Mouse (Mus musculus): Measurements from ENCODE around the gene Rtl8a. TPM values are rescaled to one million over a fixed set of nuclear protein-coding genes. Genes with fewer than 3 reads are reported as not detected.

Gene Rtl8a
- polyA plus RNA-seq (2012; rRNA removed): 64.2 and 87.7 TPM in 2 replicates

GRCm38 (mm10) chrX:53642980-53643961 is at the start of gene Rtl8a:
Gene Rtl8a (minus strand): TSS chrX:53643682.

GRCm38 (mm10) chrX:53670294-53670693 is 26.8 kb upstream of the Rtl8a start, which contains the start of gene Rtl8b:
Gene Rtl8b (minus strand): TSS chrX:53670408.

GRCm38 (mm10) chrX:53608879-53609278 is 34.6 kb downstream of the Rtl8a start, which contains the start of gene Gm14597:
Gene Gm14597 (minus strand): TSS chrX:53608979.

GRCm38 (mm10) chrX:53607242-53608121 is 36.0 kb downstream of the Rtl8a start, which contains the start of gene Rtl8c:
Gene Rtl8c (plus strand): TSS chrX:53608032.

Other genes with a start within 250 kb of the Rtl8a start
- not detected in 2 replicates for gene Etd, start 208.8 kb downstream of the Rtl8a start, polyA plus RNA-seq (2012; rRNA removed)
- 49.4 and 58.3 TPM in 2 replicates for gene Rtl8c, start 35.6 kb downstream of the Rtl8a start, polyA plus RNA-seq (2012; rRNA removed)
- gene Gm14597, start 34.7 kb downstream of the Rtl8a start, polyA plus RNA-seq (2012; rRNA removed): not detected in 2 replicates
- 62.6 and 102 TPM in 2 replicates for gene Rtl8b, start 26.7 kb upstream of the Rtl8a start, polyA plus RNA-seq (2012; rRNA removed)
- gene 4930502E18Rik, start 81.1 kb upstream of the Rtl8a start, polyA plus RNA-seq (2012; rRNA removed): 0.05 and 0.29 TPM in 2 replicates
- gene 1700013H16Rik, start 114.1 kb upstream of the Rtl8a start, polyA plus RNA-seq (2012; rRNA removed): not detected in 2 replicates
- gene Zfp36l3, start 132.7 kb upstream of the Rtl8a start, polyA plus RNA-seq (2012; rRNA removed): 0.09 TPM in 1 of 2 replicates, not detected in the other
- gene Xlr, start 154.0 kb upstream of the Rtl8a start, polyA plus RNA-seq (2012; rRNA removed): 1.1 TPM in 2 replicates

All from central nervous system, embryonic 11.5 days (tissue).